8 mouse cellular contexts compared by ENCODE assay signal in genomic region chr2:84634934-84635482, GRCm38 (mm10). TPM values are rescaled to one million over a fixed set of nuclear protein-coding genes. Genes with fewer than 3 reads are reported as not detected.
A peak's percentile ranks its signal among the peaks of the same experiment; 100 is the strongest.
DNase-seq lines count a peak whose midpoint lies in the region; ATAC-seq and TF ChIP-seq lines count a peak whose summit lies in the region.

No protein-coding gene starts in this region.

- peaks cover 71% of the 10 kb centered on the region for H3K4me1 ChIP-seq in kidney, postnatal 0 days (replicated peaks; ENCODE audit: insufficient read depth, low read length)
- peaks cover 57% of the 10 kb centered on the region for H3K4me1 ChIP-seq in hindbrain, embryonic 15.5 days (replicated peaks)
- peaks cover 64% of the 10 kb centered on the region for H3K4me1 ChIP-seq in midbrain, embryonic 10.5 days

- peak; percentile 38 for DNase-seq in kidney, postnatal 0 days (ENCODE audit: low spot score)
- DNase-seq in kidney, postnatal 10 days: no peak
- DNase-seq in embryo, embryonic 10.5 days (ENCODE audit: low spot score): peak; percentile 63
- DNase-seq in midbrain, embryonic 10.5 days (ENCODE audit: low spot score): no peak
- no peak for DNase-seq in right cerebral cortex, adult 2 months (ENCODE audit: low spot score in 2 of 2)
- DNase-seq in frontal cortex, postnatal 10 days (ENCODE audit: low spot score in 2 of 2): no peak

- H3K9ac ChIP-seq in kidney, postnatal 0 days (ENCODE audit: low read depth, low read length): peak overlapping the region; percentile 35; the same call in 1 of the 2 replicates
- H3K9ac ChIP-seq in hindbrain, embryonic 15.5 days: no peak overlapping the region

- no peak for ATAC-seq in kidney, postnatal 0 days (replicated peaks; ENCODE audit: low FRiP score, low read depth)
- ATAC-seq in hindbrain, embryonic 15.5 days (ENCODE audit: low FRiP score, low read depth): peak; percentile 32; the same call in 1 of the 2 replicates
- ATAC-seq in megakaryocyte progenitor cell, adult 5-6 weeks (replicated peaks; ENCODE audit: poor library complexity): no peak

- peak overlapping the region; percentile 96 for H3K27ac ChIP-seq in kidney, postnatal 0 days
- peak overlapping the region; percentile 86 for H3K27ac ChIP-seq in hindbrain, embryonic 15.5 days (replicated peaks)
- H3K27ac ChIP-seq in midbrain, embryonic 10.5 days (replicated peaks): peak overlapping the region; percentile 83

- H3K27me3 ChIP-seq in kidney, postnatal 0 days (ENCODE audit: insufficient read depth, low read length): no peaks in the 10 kb centered on the region
- no peaks in the 10 kb centered on the region for H3K27me3 ChIP-seq in hindbrain, embryonic 15.5 days
- no peaks in the 10 kb centered on the region for H3K27me3 ChIP-seq in midbrain, embryonic 10.5 days (ENCODE audit: low read depth, poor library complexity, severe bottlenecking)

- 25% methylated on average over 4 of the region's 4 CpGs for WGBS in kidney, postnatal 0 days
- WGBS in hindbrain, embryonic 15.5 days: 34% methylated on average over 4 of the region's 4 CpGs
- WGBS in midbrain, embryonic 10.5 days: 23% methylated on average over 4 of the region's 4 CpGs

- H3K4me3 ChIP-seq in kidney, postnatal 0 days (replicated peaks; ENCODE audit: low read depth, low read length): no peak overlapping the region
- no peak overlapping the region for H3K4me3 ChIP-seq in hindbrain, embryonic 15.5 days
- peak overlapping the region; percentile 29; the same call in 1 of the 2 replicates for H3K4me3 ChIP-seq in midbrain, embryonic 10.5 days

- TF ChIP-seq CTCF in kidney, postnatal 0 days (IDR thresholded peaks at IDR 0.05; ENCODE audit: low read depth): 0 out of 2 replicates have a peak, but pooled peaks have one; percentile 8

- no peaks in the 10 kb centered on the region for H3K9me3 ChIP-seq in kidney, postnatal 0 days (replicated peaks; ENCODE audit: low read length)
- no peaks in the 10 kb centered on the region for H3K9me3 ChIP-seq in hindbrain, embryonic 15.5 days
- H3K9me3 ChIP-seq in midbrain, embryonic 10.5 days (replicated peaks): no peaks in the 10 kb centered on the region

- H3K4me2 ChIP-seq in kidney, postnatal 0 days (ENCODE audit: low read length): peak overlapping the region; percentile 48
- H3K4me2 ChIP-seq in hindbrain, embryonic 15.5 days: peak overlapping the region; percentile 23

- H3K36me3 ChIP-seq in kidney, postnatal 0 days (ENCODE audit: insufficient read depth, low read length): no peaks in the 10 kb centered on the region
- H3K36me3 ChIP-seq in hindbrain, embryonic 15.5 days: no peaks in the 10 kb centered on the region
- H3K36me3 ChIP-seq in midbrain, embryonic 10.5 days: 0 out of 2 replicates have a peak, but pooled peaks cover 6% of the 10 kb centered on the region

RNA-seq across cellular contexts. Expression of gene Ctnnd1, which starts 15.6 kb away (rescaled TPM):
- 35.0 and 37.4 TPM in 2 replicates for polyA plus RNA-seq in kidney, postnatal 0 days (2015; fragmentation: Nextera tagmentation; extraction: Ambion mirVana)
- polyA plus RNA-seq in hindbrain, embryonic 15.5 days (2015; fragmentation: Nextera tagmentation; extraction: Ambion mirVana): 32.6 and 32.7 TPM in 2 replicates
- polyA plus RNA-seq in midbrain, embryonic 10.5 days (2016; fragmentation: Nextera tagmentation; extraction: Ambion mirVana): 37.5 and 40.9 TPM in 2 replicates
- total RNA-seq in megakaryocyte progenitor cell, adult 5-6 weeks (2015): 21.2 and 26.8 TPM in 2 replicates
- total RNA-seq in megakaryocyte progenitor cell, adult 5-6 weeks (2017): 18.4 and 27.5 TPM in 2 replicates

RNA-seq across cellular contexts. Expression of gene Btbd18, which starts 23.9 kb away (rescaled TPM):
- polyA plus RNA-seq in kidney, postnatal 0 days (2015; fragmentation: Nextera tagmentation; extraction: Ambion mirVana): 0.09 and 0.18 TPM in 2 replicates
- polyA plus RNA-seq in hindbrain, embryonic 15.5 days (2015; fragmentation: Nextera tagmentation; extraction: Ambion mirVana): 0.10 and 0.35 TPM in 2 replicates
- 0.22 and 0.47 TPM in 2 replicates for polyA plus RNA-seq in midbrain, embryonic 10.5 days (2016; fragmentation: Nextera tagmentation; extraction: Ambion mirVana)
- total RNA-seq in megakaryocyte progenitor cell, adult 5-6 weeks (2015): not detected in 2 replicates
- not detected in 2 replicates for total RNA-seq in megakaryocyte progenitor cell, adult 5-6 weeks (2017)

RNA-seq across cellular contexts. Expression of gene Selenoh, which starts 35.6 kb away (rescaled TPM):
- 243 and 244 TPM in 2 replicates for polyA plus RNA-seq in kidney, postnatal 0 days (2015; fragmentation: Nextera tagmentation; extraction: Ambion mirVana)
- polyA plus RNA-seq in hindbrain, embryonic 15.5 days (2015; fragmentation: Nextera tagmentation; extraction: Ambion mirVana): 195 and 212 TPM in 2 replicates
- 505 and 545 TPM in 2 replicates for polyA plus RNA-seq in midbrain, embryonic 10.5 days (2016; fragmentation: Nextera tagmentation; extraction: Ambion mirVana)
- 251 and 263 TPM in 2 replicates for total RNA-seq in megakaryocyte progenitor cell, adult 5-6 weeks (2015)
- total RNA-seq in megakaryocyte progenitor cell, adult 5-6 weeks (2017): 122 and 127 TPM in 2 replicates

RNA-seq across cellular contexts. Expression of gene Gm28635, which starts 42.8 kb away (rescaled TPM):
- polyA plus RNA-seq in kidney, postnatal 0 days (2015; fragmentation: Nextera tagmentation; extraction: Ambion mirVana): not detected in 2 replicates
- not detected in 2 replicates for polyA plus RNA-seq in hindbrain, embryonic 15.5 days (2015; fragmentation: Nextera tagmentation; extraction: Ambion mirVana)
- not detected in 2 replicates for polyA plus RNA-seq in midbrain, embryonic 10.5 days (2016; fragmentation: Nextera tagmentation; extraction: Ambion mirVana)
- not detected in 2 replicates for total RNA-seq in megakaryocyte progenitor cell, adult 5-6 weeks (2015)
- 0.44 TPM in 1 of 2 replicates, not detected in the other for total RNA-seq in megakaryocyte progenitor cell, adult 5-6 weeks (2017)

RNA-seq across cellular contexts. Expression of gene Med19, which starts 43.2 kb away (rescaled TPM):
- 33.3 and 34.6 TPM in 2 replicates for polyA plus RNA-seq in kidney, postnatal 0 days (2015; fragmentation: Nextera tagmentation; extraction: Ambion mirVana)
- polyA plus RNA-seq in hindbrain, embryonic 15.5 days (2015; fragmentation: Nextera tagmentation; extraction: Ambion mirVana): 53.4 and 53.6 TPM in 2 replicates
- polyA plus RNA-seq in midbrain, embryonic 10.5 days (2016; fragmentation: Nextera tagmentation; extraction: Ambion mirVana): 46.8 and 48.4 TPM in 2 replicates
- total RNA-seq in megakaryocyte progenitor cell, adult 5-6 weeks (2015): 30.8 and 40.2 TPM in 2 replicates
- 21.4 and 26.4 TPM in 2 replicates for total RNA-seq in megakaryocyte progenitor cell, adult 5-6 weeks (2017)

Comparison
In these comparisons a context has a peak if more than half of its experiments do, and no peak if none do; other contexts are left out.
1. DNase-seq: peak in kidney, postnatal 0 days (single experiment) and embryo, embryonic 10.5 days (single experiment); none in kidney, postnatal 10 days (single experiment), midbrain, embryonic 10.5 days (single experiment), right cerebral cortex, adult 2 months (0 of 2) and frontal cortex, postnatal 10 days (0 of 2).
2. Peak in every context shown above with its lines, with median percentiles within 50 percentile points of each other: H3K27ac ChIP-seq.